Mouse (Mus musculus) lung, postnatal 0 days (tissue): ENCODE results near the gene Flt1.

Source experiments
- CTCF ChIP-seq: IDR thresholded peaks from 2 replicates; pipeline ENCODE4 v1.5.1; 2016; ENCODE audit warnings: antibody characterized with exemption, mild to moderate bottlenecking
- EP300 ChIP-seq: IDR thresholded peaks from 2 replicates; pipeline ENCODE4 v1.6.1; 2016; ENCODE audit warnings: antibody characterized with exemption, mild to moderate bottlenecking, control low read depth

GRCm38 (mm10) chr5:147539409-147539808, 186.4 kb downstream of the Flt1 start:
- TF ChIP-seq CTCF (no peak), EP300 (no peak)
